Mouse (Mus musculus) heart, postnatal 0 days (tissue): ENCODE data around the gene Aph1c. TPM values are rescaled to one million over a fixed set of nuclear protein-coding genes. Genes with fewer than 3 reads are reported as not detected.

Experiments used
- ATAC-seq: fragments of 200-750 bp; cut with Nextera tagmentation; 2 replicates; pipeline ENCODE4 v1.8.0; 2017; ENCODE audit warnings: low read depth, moderate number of reproducible peaks, moderate library complexity; ENCODE audit not compliant: insufficient read depth
- DNase-seq: peaks from one replicate; pipeline ENCODE4 v3.0.0-alpha.2; 2016; ENCODE audit warnings: low spot score
- H3K27ac ChIP-seq: fragments of 300-500 bp; sonication (generic); 2 replicates; pipeline ENCODE4 v1.5.1; 2014; ENCODE audit warnings: low read depth, mild to moderate bottlenecking
- H3K27me3 ChIP-seq: fragments of 300-500 bp; sonication (generic); 2 replicates; pipeline ENCODE4 v1.6.1; 2014; ENCODE audit warnings: low read length, mixed read lengths; ENCODE audit not compliant: control insufficient read depth, insufficient read depth
- H3K36me3 ChIP-seq: fragments of 300-500 bp; sonication (generic); replicated peaks from 2 replicates; pipeline ENCODE4 v1.6.1; 2014; ENCODE audit warnings: low read length, mixed read lengths; ENCODE audit not compliant: control insufficient read depth, insufficient read depth
- H3K4me1 ChIP-seq: fragments of 300-500 bp; sonication (generic); 2 replicates; pipeline ENCODE4 v1.6.1; 2014; ENCODE audit warnings: antibody characterized with exemption; ENCODE audit not compliant: control insufficient read depth, insufficient read depth
- H3K4me2 ChIP-seq: fragments of 300-500 bp; sonication (generic); 2 replicates; pipeline ENCODE4 v1.6.1; 2014; ENCODE audit warnings: low read depth, mild to moderate bottlenecking, low read length, moderate library complexity
- H3K4me3 ChIP-seq: fragments of 300-500 bp; sonication (generic); 2 replicates; pipeline ENCODE4 v1.5.1; 2014; ENCODE audit warnings: low read depth, low read length
- H3K9ac ChIP-seq: fragments of 300-500 bp; sonication (generic); replicated peaks from 2 replicates; pipeline ENCODE4 v1.6.1; 2014; ENCODE audit warnings: low read depth, low read length, mixed read lengths
- H3K9me3 ChIP-seq: fragments of 300-500 bp; sonication (generic); replicated peaks from 2 replicates; pipeline ENCODE4 v1.6.1; 2016; ENCODE audit warnings: low read length; ENCODE audit not compliant: control insufficient read depth
- CTCF ChIP-seq: IDR thresholded peaks from 2 replicates; pipeline ENCODE4 v1.5.1; 2016; ENCODE audit warnings: antibody characterized with exemption, control low read depth, low read depth
- EP300 ChIP-seq: IDR thresholded peaks from 2 replicates; pipeline ENCODE4 v1.6.1; 2016; ENCODE audit warnings: antibody characterized with exemption, low read depth
- WGBS: fragments of 180-500 bp; shearing (Covaris S2); extraction: QIAGEN DNeasy Blood & Tissue Kit; methylation state at CpG from one replicate; pipeline ENCODE4 v1.1.7; 2014; 5-methylcytosine and 5-hydroxymethylcytosine counted together
- polyA plus RNA-seq: library from polyadenylated mRNA; unstranded; fragments of >200 nt; fragmentation: Nextera tagmentation; extraction: Ambion mirVana; gene quantifications from 2 replicates; pipeline ENCODE4 v1.2.1, GENCODE M21; 2015
- total RNA-seq: library from RNA; depleted of rRNA; stranded (reverse); fragments of >200 nt; gene quantifications from 2 replicates; pipeline ENCODE4 v1.2.3, GENCODE M21; 2014; ENCODE audit warnings: low replicate concordance; rRNA removed

The Aph1c gene
- 0.69 and 3.1 TPM in 2 replicates for total RNA-seq
- 1.7 and 1.9 TPM in 2 replicates for polyA plus RNA-seq

- no peak for TF ChIP-seq CTCF
- 0 out of 2 replicates have a peak, but pooled peaks have one; percentile 42 for TF ChIP-seq EP300
- Histone ChIP-seq H3K4me3 (peak within 1 kb of the TSS; percentile 66), H3K9me3 (no peaks in the 10 kb centered on the region), H3K27me3 (no peaks in the 10 kb centered on the region), H3K4me2 (peak within 1 kb of the TSS; percentile 88), H3K4me1 (peaks cover 10% of the 10 kb centered on the region), H3K27ac (no peak within 1 kb of the TSS), H3K36me3 (no peaks in the 10 kb centered on the region), H3K9ac (peak within 1 kb of the TSS; percentile 41)
- WGBS = under 1% methylated on average over 58 of the region's 58 CpGs
- ATAC-seq (peak; percentile 100), DNase-seq (peak; percentile 100)
Observed at GRCm38 (mm10) chr9:66834318-66835096, at the start of gene Aph1c. TSS of gene Aph1c (minus strand) at chr9:66834726.

GRCm38 (mm10) chr9:66883500-66883899 is 49.0 kb upstream of the Aph1c start:
- WGBS = 70% methylated on average over 5 of the region's 5 CpGs
- Histone ChIP-seq H3K9me3 (no peaks in the 10 kb centered on the region), H3K27me3 (no peaks in the 10 kb centered on the region), H3K4me3 (no peak overlapping the region), H3K4me1 (no peaks in the 10 kb centered on the region), H3K36me3 (no peaks in the 10 kb centered on the region), H3K4me2 (no peak overlapping the region), H3K9ac (no peak overlapping the region), H3K27ac (no peak overlapping the region)
- no peak for ATAC-seq
- no peak for TF ChIP-seq EP300
- no peak for TF ChIP-seq CTCF
- no peak for DNase-seq

GRCm38 (mm10) chr9:66882406-66882821 is 47.9 kb upstream of the Aph1c start:
- WGBS = 61% methylated on average over 8 of the region's 8 CpGs
- no peak for TF ChIP-seq CTCF
- TF ChIP-seq EP300 = no peak
- Histone ChIP-seq H3K9ac (no peak overlapping the region; the same call in 1 of the 2 replicates), H3K27me3 (no peaks in the 10 kb centered on the region), H3K27ac (peak overlapping the region; percentile 31; the same call in 1 of the 2 replicates), H3K4me1 (no peaks in the 10 kb centered on the region), H3K4me3 (no peak overlapping the region), H3K4me2 (no peak overlapping the region), H3K36me3 (no peaks in the 10 kb centered on the region), H3K9me3 (no peaks in the 10 kb centered on the region)
- DNase-seq = no peak
- no peak for ATAC-seq

- TF ChIP-seq CTCF (no peak), EP300 (no peak)
- no peak overlapping the region for H3K4me2 ChIP-seq
- no peaks in the 10 kb centered on the region for H3K27me3 ChIP-seq
- WGBS = 75% methylated on average over 3 of the region's 3 CpGs
- DNase-seq (no peak), ATAC-seq (no peak)
- no peak overlapping the region for H3K27ac ChIP-seq
- no peak overlapping the region for H3K4me3 ChIP-seq
- no peak overlapping the region for H3K9ac ChIP-seq
- no peaks in the 10 kb centered on the region for H3K9me3 ChIP-seq
- H3K36me3 ChIP-seq = no peaks in the 10 kb centered on the region
- H3K4me1 ChIP-seq = no peaks in the 10 kb centered on the region
Observed at GRCm38 (mm10) chr9:66881858-66882257, 47.3 kb upstream of the Aph1c start.

- ATAC-seq (no peak), DNase-seq (no peak)
- Histone ChIP-seq H3K4me1 (no peaks in the 10 kb centered on the region), H3K9ac (no peak overlapping the region), H3K4me2 (no peak overlapping the region), H3K27me3 (no peaks in the 10 kb centered on the region), H3K27ac (no peak overlapping the region), H3K9me3 (no peaks in the 10 kb centered on the region), H3K4me3 (no peak overlapping the region), H3K36me3 (no peaks in the 10 kb centered on the region)
- 85% methylated on average over 2 of the region's 2 CpGs for WGBS
- TF ChIP-seq EP300 = no peak
- no peak for TF ChIP-seq CTCF
Observed at GRCm38 (mm10) chr9:66880752-66881151, 46.2 kb upstream of the Aph1c start.
